Mouse (Mus musculus): Measurements from ENCODE around the gene Oasl2. TPM values are rescaled to one million over a fixed set of nuclear protein-coding genes. Genes with fewer than 3 reads are reported as not detected.

Gene Oasl2
- 15.3 TPM for polyA plus RNA-seq (2017; shearing (Covaris generic))

DNA sequence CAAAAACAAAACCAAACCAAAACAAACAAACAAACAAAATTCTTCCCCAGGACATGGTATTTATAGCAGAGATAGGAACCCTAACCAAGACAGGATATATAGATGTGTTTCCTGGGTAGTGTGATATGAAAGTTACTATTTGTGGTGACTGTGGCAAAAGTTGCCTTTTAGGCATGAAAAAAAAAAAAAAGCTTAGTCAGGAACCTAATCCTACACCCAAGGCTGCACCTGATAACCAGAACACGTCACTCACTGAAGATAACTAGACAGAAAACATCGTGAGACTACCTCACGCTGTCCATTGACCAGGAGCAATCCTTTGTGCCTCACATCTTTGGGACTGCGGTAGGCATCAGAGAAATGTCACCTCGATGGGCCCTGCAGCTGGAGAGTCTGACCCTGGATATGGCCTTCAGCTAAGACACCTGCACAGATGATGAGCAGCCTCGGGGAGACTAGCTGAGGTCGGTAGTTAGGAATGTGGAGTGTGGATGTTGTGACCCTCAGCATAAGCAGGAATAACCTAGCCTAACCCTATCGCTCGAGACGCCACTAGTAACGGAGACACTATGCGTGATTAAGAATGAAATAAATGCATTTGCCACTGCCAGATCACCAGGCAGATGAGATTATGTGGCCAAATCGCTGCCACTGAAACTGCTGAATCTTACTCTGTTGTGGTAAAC is at the start of gene Oasl2:
Oasl2 (plus strand) TSS at position 249 of the 686 bp plus-strand sequence.

GRCm38 (mm10) chr5:114853364-114853763 is 43.4 kb upstream of the Oasl2 start, which contains the start of gene 4930519G04Rik:
Gene 4930519G04Rik, plus strand, starts transcription at chr5:114853664.

DNA sequence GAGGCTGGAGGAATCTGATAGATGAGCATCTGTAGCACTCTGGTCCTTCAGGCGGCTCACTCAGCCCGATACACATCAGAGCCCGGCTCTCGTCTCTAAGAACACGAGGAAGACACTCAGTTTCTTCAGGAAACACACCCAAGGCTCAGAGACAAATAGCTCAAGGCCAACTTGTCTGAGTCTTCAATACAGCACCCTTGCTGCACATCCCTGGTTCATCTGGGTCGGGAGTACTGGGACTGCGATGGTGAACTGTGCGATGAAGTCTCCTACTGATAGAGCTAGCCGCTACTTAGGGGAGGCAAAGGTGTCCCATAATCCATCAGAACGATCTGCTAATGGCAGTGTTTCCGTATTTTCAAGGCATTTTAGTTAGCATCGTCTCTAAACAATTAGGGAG is 38.2 kb upstream of the Oasl2 start, which contains the start of gene Gm9936:
Gm9936 (minus strand) TSS at position 101 of the 400 bp plus-strand sequence.

DNA sequence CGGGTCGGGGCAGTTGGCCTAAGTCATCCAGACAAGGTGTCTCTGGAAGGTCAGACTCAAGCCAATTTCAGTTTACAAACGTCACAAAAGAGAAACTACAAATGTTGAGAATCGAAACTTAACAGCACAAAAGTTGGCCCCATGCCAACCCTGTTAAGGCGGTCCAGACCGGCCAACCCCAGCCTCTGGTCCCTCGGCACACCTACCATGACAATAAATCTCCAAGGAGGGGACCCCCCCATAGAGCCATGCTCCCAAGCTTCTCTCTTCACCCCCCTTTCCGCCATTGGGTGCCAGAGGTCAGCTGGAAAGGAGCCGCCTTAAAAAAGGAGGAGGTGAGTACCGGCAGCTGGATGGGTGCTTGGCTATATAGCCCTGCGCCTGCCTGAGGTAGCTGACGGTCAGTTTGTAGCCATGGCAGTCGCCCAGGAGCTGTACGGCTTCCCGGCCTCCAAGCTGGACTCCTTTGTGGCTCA is 26.3 kb downstream of the Oasl2 start, which contains the start of gene Oasl1:
Oasl1 (plus strand) TSS at position 243 of the 476 bp plus-strand sequence.

DNA sequence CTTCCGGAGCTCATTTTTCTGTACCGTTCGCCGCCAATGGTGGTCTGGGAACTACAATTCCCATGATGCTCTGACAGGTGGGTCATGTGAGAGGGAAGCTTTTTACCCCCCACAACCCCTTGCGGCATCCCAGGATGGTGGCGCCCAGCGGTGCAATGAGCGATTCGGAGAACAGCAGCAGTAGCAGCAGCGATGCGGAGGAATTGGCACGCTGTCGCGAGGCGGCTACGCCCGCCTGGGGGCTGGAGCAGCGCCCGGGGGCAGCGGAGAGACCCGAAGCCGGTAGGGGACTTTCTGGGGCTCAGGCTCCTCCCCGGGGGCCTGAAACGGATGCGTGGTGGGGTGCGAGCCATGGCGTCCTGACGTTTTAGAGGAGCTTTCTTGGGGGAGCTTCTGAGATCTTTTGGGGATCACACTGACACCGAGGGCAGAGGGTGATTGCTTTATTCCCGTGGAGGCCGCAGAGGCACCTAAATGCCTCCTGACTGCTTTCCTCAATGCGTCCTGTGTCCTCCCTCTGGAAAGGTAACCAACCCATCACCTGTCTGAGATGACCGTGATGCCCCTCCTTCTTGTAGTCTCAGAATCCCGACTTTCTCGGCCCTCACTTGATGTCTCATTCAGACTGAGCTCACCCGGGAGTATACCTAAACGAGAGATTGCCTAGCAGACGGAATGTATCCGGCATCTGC is 45.5 kb downstream of the Oasl2 start, which contains the start of gene 2210016L21Rik:
2210016L21Rik (plus strand) TSS at position 85 of the 692 bp plus-strand sequence.

Other genes with a start within 250 kb of the Oasl2 start
- 1.1 TPM for gene Trpv4, start 238.5 kb upstream of the Oasl2 start, polyA plus RNA-seq (2017; shearing (Covaris generic))
- gene Gltp, start 206.0 kb upstream of the Oasl2 start, polyA plus RNA-seq (2017; shearing (Covaris generic)): 157 TPM
- gene Tchp, start 189.2 kb upstream of the Oasl2 start, polyA plus RNA-seq (2017; shearing (Covaris generic)): 13.0 TPM
- 136 TPM for gene Ankrd13a, start 122.3 kb upstream of the Oasl2 start, polyA plus RNA-seq (2017; shearing (Covaris generic))
- 122 TPM for gene Git2, start 121.4 kb upstream of the Oasl2 start, polyA plus RNA-seq (2017; shearing (Covaris generic))
- 38.9 TPM for gene 1500011B03Rik, start 73.5 kb upstream of the Oasl2 start, polyA plus RNA-seq (2017; shearing (Covaris generic))
- not detected for gene 4930519G04Rik, start 43.3 kb upstream of the Oasl2 start, polyA plus RNA-seq (2017; shearing (Covaris generic))
- gene Gm9936, start 38.3 kb upstream of the Oasl2 start, polyA plus RNA-seq (2017; shearing (Covaris generic)): not detected
- 5.3 TPM for gene Oasl1, start 26.3 kb downstream of the Oasl2 start, polyA plus RNA-seq (2017; shearing (Covaris generic))
- gene 2210016L21Rik, start 45.2 kb downstream of the Oasl2 start, polyA plus RNA-seq (2017; shearing (Covaris generic)): 20.4 TPM
- not detected for gene Hnf1a, start 74.2 kb downstream of the Oasl2 start, polyA plus RNA-seq (2017; shearing (Covaris generic))
- 52.0 TPM for gene Sppl3, start 114.2 kb downstream of the Oasl2 start, polyA plus RNA-seq (2017; shearing (Covaris generic))
- 4.2 TPM for gene Gm10401, start 201.4 kb downstream of the Oasl2 start, polyA plus RNA-seq (2017; shearing (Covaris generic))
- 17.9 TPM for gene Acads, start 222.4 kb downstream of the Oasl2 start, polyA plus RNA-seq (2017; shearing (Covaris generic))
- gene Unc119b, start 238.0 kb downstream of the Oasl2 start, polyA plus RNA-seq (2017; shearing (Covaris generic)): 63.1 TPM

All from effector memory CD4-positive, alpha-beta T cell, adult 5 months (primary cell).